Mouse (Mus musculus) kidney, adult 2 months (tissue): ENCODE data around the gene Klf4.

ENCODE experiments used
- CTCF ChIP-seq: fragments of 200-500 bp; conservative IDR thresholded peaks from 2 replicates; pipeline ENCODE4 v1.5.1; 2011; ENCODE audit warnings: low read depth, mild to moderate bottlenecking, control low read depth, low read length, moderate library complexity, mixed read lengths; ENCODE audit not compliant: insufficient read depth, insufficient read length
- POLR2A ChIP-seq: fragments of 200-500 bp; IDR thresholded peaks from one replicate; pipeline ENCODE4 v1.6.1; 2011; ENCODE audit warnings: low read depth, low read length, control low read depth

DNA sequence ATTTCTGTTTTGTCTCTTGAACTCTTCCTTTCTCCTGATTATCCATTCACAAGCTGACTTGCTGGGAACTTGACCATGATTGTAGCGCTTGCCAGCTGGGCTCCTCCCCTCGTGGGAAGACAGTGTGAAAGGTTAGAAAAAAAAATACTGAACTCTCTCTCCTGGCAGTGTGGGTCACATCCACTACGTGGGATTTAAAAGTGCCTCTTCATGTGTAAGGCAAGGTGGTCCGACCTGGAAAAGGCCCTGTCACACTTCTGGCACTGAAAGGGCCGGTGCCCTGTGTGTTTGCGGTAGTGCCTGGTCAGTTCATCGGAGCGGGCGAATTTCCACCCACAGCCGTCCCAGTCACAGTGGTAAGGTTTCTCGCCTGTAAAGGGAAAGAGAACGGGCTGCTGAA is 4.3 kb downstream of the Klf4 start:
- TF ChIP-seq CTCF (no peak), POLR2A (no peak)
